Mouse (Mus musculus): ENCODE measurements around the gene Dppa1. TPM values are rescaled to one million over a fixed set of nuclear protein-coding genes. Genes with fewer than 3 reads are reported as not detected.

The Dppa1 gene
- not detected for total RNA-seq (2023)

DNA sequence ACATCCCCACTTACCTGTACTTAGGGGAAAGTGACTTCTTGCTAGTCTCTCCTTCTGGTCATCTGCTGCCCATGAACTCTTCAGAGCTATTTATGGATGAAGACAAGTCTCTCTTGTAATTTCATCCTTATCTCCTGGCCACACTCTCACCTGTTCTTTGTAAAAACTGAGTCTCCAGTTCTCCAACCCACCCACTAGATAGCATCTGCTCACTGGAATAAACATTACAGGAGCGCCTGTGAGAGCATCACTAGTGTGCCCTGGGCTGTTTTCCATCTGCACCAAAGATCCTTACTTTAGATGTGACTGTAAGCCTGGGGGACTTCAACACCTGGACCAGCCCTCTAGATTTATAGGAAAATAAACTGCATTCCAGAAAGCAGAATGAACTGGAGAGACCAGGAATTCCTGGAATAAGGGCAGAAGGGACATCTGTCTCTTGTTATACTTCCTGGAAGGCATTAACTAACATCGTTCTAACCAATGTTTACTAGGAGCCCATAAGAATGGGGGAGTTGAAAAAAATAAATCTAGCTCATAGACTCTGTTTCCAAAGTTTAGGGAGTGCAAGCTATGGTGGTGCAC lies at the start of gene Dppa1:
Gene Dppa1, minus strand, starts transcription at position 51 of the 585 bp plus-strand sequence.

GRCm38 (mm10) chr11:46571327-46571726 lies 57.7 kb downstream of the Dppa1 start, which contains the start of gene BC053393:
Gene BC053393 (plus strand): TSS chr11:46571536.

Other genes starting within 250 kb of the Dppa1 start
- 537 TPM for gene Itk, start 239.7 kb downstream of the Dppa1 start, total RNA-seq (2023)
- gene Fam71b, start 232.7 kb downstream of the Dppa1 start, total RNA-seq (2023) = 0.44 TPM
- 25.5 TPM for gene Med7, start 192.3 kb downstream of the Dppa1 start, total RNA-seq (2023)
- 0.24 TPM for gene Havcr2, start 174.3 kb downstream of the Dppa1 start, total RNA-seq (2023)
- gene Gm12169, start 105.0 kb downstream of the Dppa1 start, total RNA-seq (2023) = not detected
- gene BC053393, start 57.7 kb downstream of the Dppa1 start, total RNA-seq (2023) = not detected
- not detected for gene Timd2, start 77.8 kb upstream of the Dppa1 start, total RNA-seq (2023)
- gene Havcr1, start 105.8 kb upstream of the Dppa1 start, total RNA-seq (2023) = 1.2 TPM
- gene Timd4, start 181.5 kb upstream of the Dppa1 start, total RNA-seq (2023) = 0.53 TPM